Mouse (Mus musculus): ENCODE measurements around the gene Aldh4a1.

DNA sequence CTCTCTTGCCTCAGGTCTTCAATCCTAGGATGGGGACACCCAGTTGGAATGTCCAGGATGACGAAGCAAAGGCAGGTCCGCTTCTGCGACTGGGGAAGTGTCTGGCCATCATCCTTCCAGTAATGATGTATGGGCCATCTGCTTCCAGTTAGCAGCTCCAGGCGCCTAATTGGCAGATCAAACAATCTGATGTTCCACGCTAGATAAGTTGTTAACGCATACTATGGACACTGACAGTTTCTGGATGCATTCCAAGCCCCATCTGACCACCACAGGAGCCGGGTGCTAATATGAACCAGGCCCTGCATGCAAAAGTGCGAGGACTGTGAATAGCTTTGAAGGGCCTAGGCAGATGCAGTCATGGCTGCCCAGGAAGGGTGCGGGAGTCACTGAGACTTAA lies 53.0 kb downstream of the Aldh4a1 start:
- no peak for TF ChIP-seq CTCF (conservative IDR thresholded peaks at IDR 0.05; ENCODE audit: insufficient read depth, insufficient read length, low read depth, low read length)
- TF ChIP-seq POLR2A (IDR thresholded peaks at IDR 0.05; ENCODE audit: low read depth, low read length): no peak

All from kidney, adult 2 months (tissue).